Mouse (Mus musculus) G1E (cell line): ENCODE results near the gene Tbata.

ENCODE experiments used
- CTCF ChIP-seq: IDR thresholded peaks from 2 replicates; pipeline ENCODE4 v1.5.1; 2012; ENCODE audit warnings: low read depth, low read length, inconsistent platforms, mixed read lengths
- GATA1 ChIP-seq: IDR thresholded peaks from 2 replicates; pipeline ENCODE4 v1.6.1; 2012; ENCODE audit warnings: borderline replicate concordance, low read length, inconsistent platforms, mixed read lengths
- GATA2 ChIP-seq: IDR thresholded peaks from 2 replicates; pipeline ENCODE4 v1.6.1; 2012; ENCODE audit warnings: low read depth, low read length, inconsistent platforms, borderline replicate concordance
- POLR2AphosphoS5 ChIP-seq: IDR thresholded peaks from 2 replicates; pipeline ENCODE4 v1.6.1; 2012; ENCODE audit warnings: low read depth, low read length, inconsistent platforms; ENCODE audit not compliant: insufficient replicate concordance
- TAL1 ChIP-seq: conservative IDR thresholded peaks from 2 replicates; pipeline ENCODE4 v1.6.1; 2012; ENCODE audit warnings: low read depth, low read length, inconsistent platforms, mixed read lengths

- TF ChIP-seq CTCF (no peak), GATA1 (no peak), GATA2 (no peak), TAL1 (no peak), POLR2AphosphoS5 (no peak)
Observed at GRCm38 (mm10) chr10:61215658-61216057, 43.9 kb downstream of the Tbata start.
